Mouse (Mus musculus): Measurements from ENCODE around the gene Csnk2b.

The Csnk2b gene

GRCm38 (mm10) chr17:35121871-35122303 is at the start of gene Csnk2b:
TSS of gene Csnk2b (minus strand) at chr17:35122053.
- DNase-seq (ENCODE audit: low spot score in 2 of 2) = peak; percentile 38 to 52

GRCm38 (mm10) chr17:35168541-35169207 is 46.8 kb upstream of the Csnk2b start:
- peak in 1 of 2 experiments; percentile 52 for DNase-seq (ENCODE audit: low spot score in 2 of 2)

- DNase-seq (ENCODE audit: low spot score in 2 of 2) = no peak
These were observed 45.9 kb upstream of the Csnk2b start for GRCm38 (mm10) chr17:35167794-35168193.

GRCm38 (mm10) chr17:35166352-35167035 is 44.6 kb upstream of the Csnk2b start:
- DNase-seq (ENCODE audit: low spot score in 2 of 2) = peak; percentile 67 to 79

GRCm38 (mm10) chr17:35165451-35166155 is 43.8 kb upstream of the Csnk2b start:
- no peak for DNase-seq (ENCODE audit: low spot score in 2 of 2)

GRCm38 (mm10) chr17:35164568-35165450 is 43.0 kb upstream of the Csnk2b start, which contains the start of gene Prrc2a:
TSS of gene Prrc2a (minus strand) at chr17:35164897.
- peak; percentile 97 for DNase-seq (ENCODE audit: low spot score in 2 of 2)

GRCm38 (mm10) chr17:35164218-35164567 is 42.3 kb upstream of the Csnk2b start:
- DNase-seq (ENCODE audit: low spot score in 2 of 2) = no peak

GRCm38 (mm10) chr17:35163326-35164081 is 41.7 kb upstream of the Csnk2b start:
- DNase-seq (ENCODE audit: low spot score in 2 of 2) = no peak

- no peak for DNase-seq (ENCODE audit: low spot score in 2 of 2)
These were observed 40.9 kb upstream of the Csnk2b start for GRCm38 (mm10) chr17:35162730-35163129.

- no peak for DNase-seq (ENCODE audit: low spot score in 2 of 2)
These were observed 40.3 kb upstream of the Csnk2b start for GRCm38 (mm10) chr17:35162121-35162520.

GRCm38 (mm10) chr17:35161421-35161820 is 39.6 kb upstream of the Csnk2b start:
- DNase-seq (ENCODE audit: low spot score in 2 of 2) = no peak

GRCm38 (mm10) chr17:35159638-35160037 is 37.8 kb upstream of the Csnk2b start:
- no peak for DNase-seq (ENCODE audit: low spot score in 2 of 2)

- DNase-seq (ENCODE audit: low spot score in 2 of 2) = no peak
These were observed 37.2 kb upstream of the Csnk2b start for GRCm38 (mm10) chr17:35158850-35159593.

- DNase-seq (ENCODE audit: low spot score in 2 of 2) = no peak
These were observed 35.9 kb upstream of the Csnk2b start for GRCm38 (mm10) chr17:35157661-35158175.

GRCm38 (mm10) chr17:35157254-35157653 is 35.4 kb upstream of the Csnk2b start:
- DNase-seq (ENCODE audit: low spot score in 2 of 2) = no peak

- DNase-seq (ENCODE audit: low spot score in 2 of 2) = no peak
These were observed 34.8 kb upstream of the Csnk2b start for GRCm38 (mm10) chr17:35156461-35157200.

- DNase-seq (ENCODE audit: low spot score in 2 of 2) = no peak
These were observed 33.6 kb upstream of the Csnk2b start for GRCm38 (mm10) chr17:35155451-35155850.

GRCm38 (mm10) chr17:35154616-35155015 is 32.8 kb upstream of the Csnk2b start:
- DNase-seq (ENCODE audit: low spot score in 2 of 2) = no peak

- no peak for DNase-seq (ENCODE audit: low spot score in 2 of 2)
These were observed 32.1 kb upstream of the Csnk2b start for GRCm38 (mm10) chr17:35153931-35154330.
